Mouse (Mus musculus): Measurements from ENCODE around the gene BC005561. TPM values are rescaled to one million over a fixed set of nuclear protein-coding genes. Genes with fewer than 3 reads are reported as not detected.

BC005561 gene
- polyA plus RNA-seq (2016; fragmentation: Nextera tagmentation; extraction: Ambion mirVana), result 11.9 and 13.0 TPM in 2 replicates

DNA sequence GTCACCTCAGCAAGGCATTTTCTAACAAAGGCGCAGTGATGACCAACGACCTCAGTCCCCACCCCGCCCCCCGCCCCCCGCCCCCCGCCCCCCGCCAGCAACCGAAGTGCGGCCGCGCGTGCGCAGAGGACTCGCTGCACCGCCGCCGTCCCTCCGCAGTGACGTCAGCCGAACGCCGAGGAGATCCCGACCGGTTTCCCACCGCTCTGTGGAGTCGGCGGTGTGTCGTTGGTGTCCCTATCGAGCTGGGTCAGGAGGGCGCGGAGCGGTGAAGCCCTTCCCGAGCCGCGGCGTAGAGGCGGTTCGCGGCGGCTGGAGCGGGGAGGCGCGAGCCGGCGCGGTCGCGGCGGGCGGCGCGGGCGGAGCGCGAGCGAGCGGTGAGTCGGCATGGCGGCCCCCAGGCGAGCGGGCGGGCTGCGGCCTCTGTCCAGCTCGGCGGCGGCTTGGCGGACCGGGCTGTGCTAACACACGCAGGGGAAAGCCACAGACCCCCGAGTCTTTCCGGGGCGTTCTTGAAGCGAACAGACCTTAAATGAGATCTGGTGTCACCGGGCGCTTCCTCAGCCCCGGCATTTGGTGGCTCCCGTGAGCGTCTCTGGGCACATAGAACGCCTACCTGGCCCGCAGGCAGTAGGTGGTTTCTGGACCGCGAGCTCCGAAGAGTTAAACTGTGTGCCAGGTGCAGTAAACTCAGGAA lies at the start of gene BC005561:
Gene BC005561 (plus strand): TSS at position 158 of the 697 bp plus-strand sequence.
- peaks cover 10% of the 10 kb centered on the region for H3K4me1 ChIP-seq (replicated peaks)
- peaks cover 63% of the 10 kb centered on the region for H3K36me3 ChIP-seq
- peak within 1 kb of the TSS; percentile 86 for H3K4me3 ChIP-seq
- H3K9me3 ChIP-seq, result peaks cover 23% of the 10 kb centered on the region
- H3K27ac ChIP-seq, result peak within 1 kb of the TSS; percentile 98
- peak; percentile 92 for DNase-seq (ENCODE audit: low spot score)
- under 1% methylated on average over 83 of the region's 83 CpGs for WGBS
- no peaks in the 10 kb centered on the region for H3K27me3 ChIP-seq (ENCODE audit: insufficient read depth, poor library complexity, severe bottlenecking)

DNA sequence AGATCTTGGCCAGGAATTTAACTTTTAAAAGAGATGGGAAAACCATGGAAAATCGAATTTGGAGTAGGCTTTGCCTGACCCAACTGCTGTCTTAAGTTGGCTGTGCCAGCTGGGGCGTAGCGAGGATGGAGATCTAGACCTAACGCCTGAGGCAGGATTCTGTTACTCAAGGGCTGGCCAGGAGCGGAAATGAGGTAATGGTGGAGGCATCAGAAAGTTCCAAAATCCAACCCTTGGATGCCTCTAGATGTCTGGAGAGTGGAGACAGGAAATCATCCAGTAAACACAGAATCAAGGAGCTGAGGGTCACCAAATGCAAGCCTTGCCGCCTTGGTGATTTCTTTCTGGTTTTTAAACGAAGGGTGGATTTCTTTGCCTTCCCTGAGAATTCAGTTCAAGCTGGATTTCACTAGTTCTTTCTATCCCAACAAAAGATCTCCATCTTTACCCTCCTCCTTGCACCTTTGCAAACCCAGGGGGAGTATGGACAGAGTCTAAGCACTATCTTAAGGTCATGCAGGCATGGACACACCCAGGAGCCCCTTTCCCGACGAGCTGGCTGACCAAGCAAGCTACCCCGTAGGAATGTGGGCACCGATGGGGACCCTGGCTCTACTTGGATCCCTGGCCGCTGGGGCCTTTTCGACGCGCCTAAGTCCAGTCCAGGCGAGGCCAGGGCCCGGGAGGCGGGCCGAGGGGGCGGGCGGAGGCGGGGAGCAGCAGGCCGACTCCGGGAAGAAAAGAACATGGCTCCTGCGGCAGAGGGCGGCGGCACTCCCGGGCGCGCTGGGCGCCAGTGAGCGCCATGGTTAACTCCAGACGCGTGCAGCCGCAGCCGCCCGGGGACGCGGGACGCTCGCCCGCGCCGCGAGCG lies 49.1 kb upstream of the BC005561 start, which contains the start of gene Pkd2:
Gene Pkd2 (plus strand): TSS at position 619 of the 874 bp plus-strand sequence.
- Histone ChIP-seq H3K36me3 (peaks cover 28% of the 10 kb centered on the region), H3K27ac (peak within 1 kb of the TSS; percentile 98), H3K4me1 (replicated peaks) (peaks cover 27% of the 10 kb centered on the region), H3K9me3 (peaks cover 13% of the 10 kb centered on the region; the same call in 1 of the 2 replicates), H3K27me3 (ENCODE audit: insufficient read depth, poor library complexity, severe bottlenecking) (no peaks in the 10 kb centered on the region), H3K4me3 (peak within 1 kb of the TSS; percentile 72)
- WGBS, result 12% methylated on average over 46 of the region's 46 CpGs
- peak; percentile 86 for DNase-seq (ENCODE audit: low spot score)

DNA sequence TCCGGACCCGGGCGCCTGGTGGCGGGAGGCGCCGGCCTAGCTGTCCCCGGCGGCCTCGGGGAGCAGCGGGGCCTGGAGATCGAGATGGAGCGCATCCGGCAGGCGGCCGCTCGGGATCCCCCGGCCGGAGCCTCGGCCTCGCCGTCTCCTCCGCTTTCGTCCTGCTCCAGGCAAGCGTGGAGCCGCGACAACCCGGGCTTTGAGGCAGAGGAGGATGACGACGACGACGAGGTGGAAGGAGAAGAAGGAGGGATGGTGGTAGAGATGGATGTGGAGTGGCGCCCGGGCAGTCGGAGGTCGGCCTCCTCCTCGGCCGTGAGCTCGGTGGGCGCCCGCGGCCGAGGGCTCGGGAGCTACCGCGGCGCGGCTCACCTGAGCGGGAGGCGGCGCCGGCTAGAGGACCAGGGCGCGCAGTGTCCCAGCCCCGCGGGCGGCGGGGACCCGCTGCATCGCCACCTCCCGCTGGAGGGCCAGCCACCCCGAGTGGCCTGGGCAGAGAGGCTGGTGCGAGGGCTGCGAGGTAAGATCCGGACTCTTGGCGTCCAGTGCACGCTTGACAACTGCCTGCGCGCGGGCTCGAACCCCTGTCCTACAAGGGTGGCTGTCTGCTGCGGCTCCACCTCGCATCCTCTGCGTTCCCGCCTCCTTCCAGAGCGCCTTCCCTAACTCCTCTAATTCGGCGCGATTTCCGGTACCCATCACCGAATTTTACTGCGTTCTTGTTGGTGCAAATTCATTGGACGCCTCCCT lies 48.3 kb upstream of the BC005561 start:
- H3K27me3 ChIP-seq (ENCODE audit: insufficient read depth, poor library complexity, severe bottlenecking), result no peaks in the 10 kb centered on the region
- DNase-seq (ENCODE audit: low spot score), result peak; percentile 79
- H3K27ac ChIP-seq, result peak overlapping the region; percentile 98
- H3K9me3 ChIP-seq, result peaks cover 13% of the 10 kb centered on the region; the same call in 1 of the 2 replicates
- H3K4me1 ChIP-seq (replicated peaks), result peaks cover 27% of the 10 kb centered on the region
- under 1% methylated on average over 82 of the region's 82 CpGs for WGBS
- H3K4me3 ChIP-seq, result peak overlapping the region; percentile 72
- peaks cover 36% of the 10 kb centered on the region for H3K36me3 ChIP-seq

DNA sequence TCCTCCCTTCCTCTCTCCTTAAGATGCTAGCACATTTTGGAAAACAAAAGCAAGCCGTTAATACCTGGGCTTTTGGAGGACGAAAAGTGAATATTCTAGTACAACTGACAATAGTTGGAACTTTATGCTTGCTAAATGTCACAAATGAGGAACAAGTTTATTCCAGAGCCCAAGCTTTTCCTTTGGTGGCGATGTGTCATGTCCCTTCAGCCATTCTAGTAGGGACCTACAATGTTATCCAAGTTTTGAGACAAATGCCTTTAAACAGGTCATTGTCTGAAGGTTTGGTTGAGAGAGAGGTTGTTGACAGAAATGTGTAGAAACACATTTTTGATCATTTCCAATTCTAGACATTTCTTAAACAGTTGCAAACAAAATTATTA lies 47.7 kb upstream of the BC005561 start:
- H3K4me3 ChIP-seq, result peak overlapping the region; percentile 72
- no peaks in the 10 kb centered on the region for H3K27me3 ChIP-seq (ENCODE audit: insufficient read depth, poor library complexity, severe bottlenecking)
- 43% methylated on average over 3 of the region's 3 CpGs for WGBS
- H3K36me3 ChIP-seq, result peaks cover 41% of the 10 kb centered on the region
- peak overlapping the region; percentile 98; the same call in 1 of the 2 replicates for H3K27ac ChIP-seq
- H3K4me1 ChIP-seq (replicated peaks), result peaks cover 27% of the 10 kb centered on the region
- DNase-seq (ENCODE audit: low spot score), result no peak
- H3K9me3 ChIP-seq, result peaks cover 13% of the 10 kb centered on the region; the same call in 1 of the 2 replicates

DNA sequence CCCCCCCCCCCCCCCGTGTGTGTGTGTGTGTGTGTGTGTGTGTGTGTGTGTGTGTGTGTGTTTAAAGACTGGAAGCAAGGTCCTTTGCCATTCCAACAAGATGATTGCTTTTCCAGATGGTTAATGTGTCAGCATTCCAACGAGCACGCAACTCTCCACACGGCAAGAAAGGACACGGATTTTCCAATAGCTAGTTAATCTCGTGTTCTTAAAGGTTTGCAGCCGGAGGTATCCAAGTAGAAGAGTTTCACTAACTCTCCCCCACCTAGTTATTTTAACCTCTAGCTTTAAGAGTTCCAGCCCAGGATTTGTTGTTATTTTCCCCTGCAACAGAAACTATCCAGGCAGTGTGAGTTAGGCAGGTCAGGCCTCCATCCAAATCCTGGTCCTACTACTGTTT lies 47.3 kb upstream of the BC005561 start:
- DNase-seq (ENCODE audit: low spot score), result peak; percentile 10
- Histone ChIP-seq H3K4me1 (replicated peaks) (peaks cover 27% of the 10 kb centered on the region), H3K27ac (no peak overlapping the region), H3K4me3 (peak overlapping the region; percentile 72), H3K27me3 (ENCODE audit: insufficient read depth, poor library complexity, severe bottlenecking) (no peaks in the 10 kb centered on the region), H3K36me3 (peaks cover 45% of the 10 kb centered on the region), H3K9me3 (peaks cover 13% of the 10 kb centered on the region; the same call in 1 of the 2 replicates)
- 79% methylated on average over 6 of the region's 7 CpGs for WGBS

DNA sequence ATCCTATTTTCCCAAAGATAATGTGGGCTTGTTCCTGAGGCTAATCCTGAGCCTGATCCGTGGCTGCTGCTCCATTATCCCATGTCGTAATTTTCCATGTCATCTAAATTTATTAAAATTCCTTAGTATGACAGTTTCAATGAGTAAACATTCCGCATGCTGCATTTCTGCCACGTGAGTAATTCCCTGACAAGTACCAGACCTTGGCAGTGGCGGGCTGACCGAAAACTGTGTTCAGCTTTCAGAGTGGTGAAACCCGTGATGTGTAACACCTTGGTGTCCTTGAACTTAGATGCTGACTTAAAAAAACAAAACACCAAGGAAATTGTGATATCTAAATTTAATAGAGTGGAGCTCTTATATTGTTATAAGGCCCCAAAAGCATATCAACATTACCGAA lies 42.9 kb upstream of the BC005561 start:
- H3K27ac ChIP-seq, result no peak overlapping the region
- H3K27me3 ChIP-seq (ENCODE audit: insufficient read depth, poor library complexity, severe bottlenecking), result no peaks in the 10 kb centered on the region
- no peaks in the 10 kb centered on the region for H3K9me3 ChIP-seq
- WGBS, result 96% methylated on average over 8 of the region's 8 CpGs
- H3K36me3 ChIP-seq, result peaks cover 68% of the 10 kb centered on the region
- no peak overlapping the region for H3K4me3 ChIP-seq
- no peak for DNase-seq (ENCODE audit: low spot score)
- H3K4me1 ChIP-seq (replicated peaks), result peaks cover 12% of the 10 kb centered on the region

DNA sequence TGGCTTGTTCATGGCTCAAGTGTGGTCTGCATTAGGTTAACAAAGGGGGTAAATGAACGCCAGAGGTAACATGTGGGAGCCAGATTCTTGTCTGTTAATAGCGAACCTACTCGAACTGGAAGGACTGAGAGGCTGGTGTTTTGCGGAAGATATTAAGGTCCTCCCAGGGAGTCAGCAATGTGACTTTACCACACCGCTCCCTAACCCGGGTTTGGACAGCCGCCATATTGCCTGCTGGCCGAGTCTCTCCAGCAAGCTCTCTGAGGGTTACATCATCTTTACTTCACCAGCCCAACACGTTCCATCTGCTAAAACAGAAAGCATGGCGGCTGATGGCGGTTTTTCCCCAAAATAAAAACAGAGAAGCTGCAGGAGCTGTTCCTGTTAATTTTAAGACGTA lies 42.4 kb upstream of the BC005561 start:
- H3K36me3 ChIP-seq, result peaks cover 72% of the 10 kb centered on the region
- H3K4me3 ChIP-seq, result no peak overlapping the region
- no peak for DNase-seq (ENCODE audit: low spot score)
- H3K27me3 ChIP-seq (ENCODE audit: insufficient read depth, poor library complexity, severe bottlenecking), result no peaks in the 10 kb centered on the region
- H3K4me1 ChIP-seq (replicated peaks), result peaks cover 7% of the 10 kb centered on the region
- WGBS, result 94% methylated on average over 12 of the region's 12 CpGs
- H3K9me3 ChIP-seq, result no peaks in the 10 kb centered on the region
- H3K27ac ChIP-seq, result no peak overlapping the region

DNA sequence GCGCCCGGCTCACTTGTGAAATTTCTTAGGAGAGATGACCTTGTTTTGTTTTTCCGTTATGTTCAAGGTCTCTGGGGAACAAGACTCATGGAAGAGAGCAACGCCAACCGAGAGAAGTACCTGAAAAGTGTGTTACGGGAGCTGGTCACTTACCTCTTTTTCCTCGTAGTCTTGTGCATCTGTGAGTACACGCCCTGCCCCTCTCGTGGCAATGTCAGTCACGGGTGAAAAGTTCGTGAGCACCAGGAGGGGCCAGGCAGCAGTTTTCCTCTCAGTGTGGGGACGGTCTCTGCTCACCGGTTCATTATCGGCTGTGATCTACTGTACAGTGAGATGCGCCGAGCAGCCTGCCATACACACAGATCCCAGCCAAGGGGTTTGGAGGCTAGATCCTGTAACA lies 41.3 kb upstream of the BC005561 start:
- Histone ChIP-seq H3K4me1 (replicated peaks) (no peaks in the 10 kb centered on the region), H3K27ac (no peak overlapping the region), H3K4me3 (no peak overlapping the region), H3K36me3 (peaks cover 83% of the 10 kb centered on the region), H3K9me3 (no peaks in the 10 kb centered on the region), H3K27me3 (ENCODE audit: insufficient read depth, poor library complexity, severe bottlenecking) (no peaks in the 10 kb centered on the region)
- WGBS, result 95% methylated on average over 16 of the region's 16 CpGs
- DNase-seq (ENCODE audit: low spot score), result no peak

DNA sequence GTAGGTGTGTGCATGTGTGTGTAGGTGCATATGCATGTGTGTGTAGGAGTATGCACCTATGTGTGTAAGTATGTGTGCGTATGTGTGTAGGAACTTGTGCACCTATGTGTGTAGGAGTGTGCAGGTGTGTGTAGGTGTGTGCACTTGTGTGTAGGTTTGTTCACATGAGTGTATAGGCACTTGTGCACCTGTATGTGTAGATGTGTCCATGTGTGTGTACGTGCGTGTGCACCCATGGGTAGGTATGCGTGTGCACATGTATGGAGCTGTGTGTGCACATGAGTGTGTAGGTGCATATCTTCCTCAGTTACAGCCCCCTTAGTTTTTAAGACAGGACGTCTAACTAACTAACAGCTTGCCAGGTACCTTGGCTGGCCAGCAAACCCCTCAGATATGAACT lies 39.6 kb upstream of the BC005561 start:
- Histone ChIP-seq H3K4me1 (replicated peaks) (no peaks in the 10 kb centered on the region), H3K36me3 (peaks cover 90% of the 10 kb centered on the region), H3K27me3 (ENCODE audit: insufficient read depth, poor library complexity, severe bottlenecking) (no peaks in the 10 kb centered on the region), H3K27ac (no peak overlapping the region), H3K9me3 (no peaks in the 10 kb centered on the region), H3K4me3 (no peak overlapping the region)
- DNase-seq (ENCODE audit: low spot score), result no peak
- 94% methylated on average over 5 of the region's 5 CpGs for WGBS

DNA sequence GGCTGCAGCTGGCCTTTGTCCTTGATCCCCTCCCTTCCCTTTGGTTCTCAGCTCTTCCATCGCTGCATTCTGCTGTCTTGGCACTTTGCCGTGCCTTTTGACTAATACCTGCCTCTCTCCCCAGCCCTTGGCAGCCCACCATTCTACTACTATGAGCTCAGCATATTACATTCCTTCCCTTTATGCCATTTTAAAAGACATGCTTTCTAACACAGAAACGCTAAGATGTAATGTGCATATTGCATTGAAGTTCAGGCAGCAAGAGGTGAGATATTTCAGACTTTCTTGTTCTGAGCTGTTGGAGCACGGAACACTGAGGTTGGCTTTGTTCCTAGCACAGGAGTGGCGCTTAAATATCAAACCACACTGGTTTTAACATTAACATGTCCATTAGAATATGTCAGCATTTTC lies 37.2 kb upstream of the BC005561 start:
- Histone ChIP-seq H3K27ac (no peak overlapping the region), H3K27me3 (ENCODE audit: insufficient read depth, poor library complexity, severe bottlenecking) (no peaks in the 10 kb centered on the region), H3K36me3 (peaks cover 66% of the 10 kb centered on the region), H3K4me3 (no peak overlapping the region), H3K9me3 (no peaks in the 10 kb centered on the region), H3K4me1 (replicated peaks) (no peaks in the 10 kb centered on the region)
- DNase-seq (ENCODE audit: low spot score), result no peak
- WGBS, result 94% methylated on average over 5 of the region's 5 CpGs

DNA sequence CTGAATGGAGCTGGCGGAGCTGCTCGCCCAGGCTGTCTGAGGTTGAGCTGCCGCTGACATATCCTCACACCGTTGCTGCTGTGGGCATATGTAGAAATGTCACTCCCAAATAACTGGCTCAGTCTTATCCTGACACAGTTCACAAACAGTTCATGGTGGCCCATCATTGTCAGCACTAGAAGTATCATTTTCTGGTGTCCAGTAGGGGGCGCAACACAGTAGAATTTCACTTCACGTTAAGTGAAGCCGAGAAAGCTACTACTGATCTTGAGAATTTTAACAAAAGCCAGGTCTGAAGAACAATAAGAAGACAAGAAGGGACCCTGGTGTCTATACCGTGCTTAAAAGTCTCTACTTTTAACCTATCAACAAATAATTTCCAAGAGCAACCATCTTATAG lies 35.8 kb upstream of the BC005561 start:
- H3K9me3 ChIP-seq, result no peaks in the 10 kb centered on the region
- no peak overlapping the region for H3K27ac ChIP-seq
- H3K36me3 ChIP-seq, result peaks cover 60% of the 10 kb centered on the region
- no peaks in the 10 kb centered on the region for H3K4me1 ChIP-seq (replicated peaks)
- no peaks in the 10 kb centered on the region for H3K27me3 ChIP-seq (ENCODE audit: insufficient read depth, poor library complexity, severe bottlenecking)
- H3K4me3 ChIP-seq, result no peak overlapping the region
- WGBS, result 95% methylated on average over 8 of the region's 8 CpGs
- no peak for DNase-seq (ENCODE audit: low spot score)

DNA sequence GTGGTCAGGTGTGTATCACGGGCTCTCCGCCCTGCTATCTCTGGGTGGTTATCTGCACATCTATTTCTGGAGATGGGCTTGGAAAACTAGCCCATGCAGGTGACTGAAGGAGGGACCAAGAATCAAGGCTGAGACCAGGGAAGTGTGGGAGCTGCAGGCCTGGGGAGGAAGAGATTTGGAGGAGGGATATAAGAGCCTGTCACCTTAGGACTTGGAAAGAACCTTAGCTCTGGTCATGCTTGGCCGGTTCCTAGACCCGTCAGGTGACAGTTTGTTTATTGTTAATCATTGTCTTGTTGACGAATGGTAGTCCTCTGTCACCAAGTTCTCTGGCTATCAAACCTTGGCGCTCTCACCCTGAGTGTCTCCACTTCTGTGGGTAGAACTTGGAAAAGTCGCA lies 27.8 kb upstream of the BC005561 start:
- Histone ChIP-seq H3K4me1 (replicated peaks) (no peaks in the 10 kb centered on the region), H3K36me3 (peaks cover 77% of the 10 kb centered on the region), H3K9me3 (no peaks in the 10 kb centered on the region), H3K27me3 (ENCODE audit: insufficient read depth, poor library complexity, severe bottlenecking) (no peaks in the 10 kb centered on the region), H3K27ac (no peak overlapping the region), H3K4me3 (no peak overlapping the region)
- DNase-seq (ENCODE audit: low spot score), result no peak
- WGBS, result 92% methylated on average over 7 of the region's 7 CpGs
